Mouse (Mus musculus): ENCODE data around the gene Kcnk3. TPM values are rescaled to one million over a fixed set of nuclear protein-coding genes. Genes with fewer than 3 reads are reported as not detected.
A peak's percentile ranks its signal among the peaks of the same experiment; 100 is the strongest.

Gene Kcnk3
- 16.5 and 27.5 TPM in 2 replicates for polyA plus RNA-seq (2015; fragmentation: Nextera tagmentation; extraction: Ambion mirVana)

- Histone ChIP-seq H3K9me3 (replicated peaks) (no peaks in the 10 kb centered on the region), H3K9ac (peak within 1 kb of the TSS; percentile 66), H3K4me3 (peak within 1 kb of the TSS; percentile 63), H3K27ac (peak within 1 kb of the TSS; percentile 84), H3K27me3 (peaks cover 30% of the 10 kb centered on the region), H3K36me3 (no peaks in the 10 kb centered on the region), H3K4me2 (peak within 1 kb of the TSS; percentile 97), H3K4me1 (replicated peaks) (peaks cover 65% of the 10 kb centered on the region)
- WGBS = 0% methylated on average over 23 of the region's 54 CpGs
- ATAC-seq (replicated peaks; ENCODE audit: insufficient number of reproducible peaks, insufficient read depth, low FRiP score, low read depth) = peak; percentile 63
Observed at GRCm38 (mm10) chr5:30587681-30588300, at the start of gene Kcnk3. Kcnk3 (plus strand) TSS chr5:30588170.

- no peak within 1 kb of the TSS for H3K4me3 ChIP-seq
- H3K9ac ChIP-seq = no peak within 1 kb of the TSS
- WGBS = 68% methylated on average over 2 of the region's 2 CpGs
- H3K4me1 ChIP-seq (replicated peaks) = peaks cover 11% of the 10 kb centered on the region
- no peak for ATAC-seq (replicated peaks; ENCODE audit: insufficient number of reproducible peaks, insufficient read depth, low FRiP score, low read depth)
- no peaks in the 10 kb centered on the region for H3K27me3 ChIP-seq
- H3K27ac ChIP-seq = no peak within 1 kb of the TSS
- H3K9me3 ChIP-seq (replicated peaks) = no peaks in the 10 kb centered on the region
- H3K4me2 ChIP-seq = no peak within 1 kb of the TSS
- no peaks in the 10 kb centered on the region for H3K36me3 ChIP-seq
Observed at GRCm38 (mm10) chr5:30545698-30546097, 42.3 kb upstream of the Kcnk3 start, which contains the start of gene Cib4. Cib4 (minus strand) TSS chr5:30545836.

GRCm38 (mm10) chr5:30548681-30549080, 39.3 kb upstream of the Kcnk3 start:
- no peak overlapping the region for H3K27ac ChIP-seq
- WGBS = 71% methylated on average over 2 of the region's 2 CpGs
- H3K4me1 ChIP-seq (replicated peaks) = peaks cover 11% of the 10 kb centered on the region
- no peak overlapping the region for H3K9ac ChIP-seq
- no peak overlapping the region for H3K4me2 ChIP-seq
- no peaks in the 10 kb centered on the region for H3K36me3 ChIP-seq
- no peak overlapping the region for H3K4me3 ChIP-seq
- ATAC-seq (replicated peaks; ENCODE audit: insufficient number of reproducible peaks, insufficient read depth, low FRiP score, low read depth) = no peak
- no peaks in the 10 kb centered on the region for H3K27me3 ChIP-seq
- H3K9me3 ChIP-seq (replicated peaks) = no peaks in the 10 kb centered on the region

- no peaks in the 10 kb centered on the region for H3K9me3 ChIP-seq (replicated peaks)
- ATAC-seq (replicated peaks; ENCODE audit: insufficient number of reproducible peaks, insufficient read depth, low FRiP score, low read depth) = peak; percentile 59; the same call in 1 of the 2 replicates
- H3K4me3 ChIP-seq = no peak overlapping the region
- WGBS = 64% methylated on average over 9 of the region's 9 CpGs
- H3K27me3 ChIP-seq = no peaks in the 10 kb centered on the region
- peaks cover 21% of the 10 kb centered on the region for H3K4me1 ChIP-seq (replicated peaks)
- no peak overlapping the region for H3K9ac ChIP-seq
- no peak overlapping the region for H3K27ac ChIP-seq
- H3K4me2 ChIP-seq = no peak overlapping the region
- no peaks in the 10 kb centered on the region for H3K36me3 ChIP-seq
Observed at GRCm38 (mm10) chr5:30550334-30551021, 37.5 kb upstream of the Kcnk3 start.

GRCm38 (mm10) chr5:30551022-30551638, 36.8 kb upstream of the Kcnk3 start:
- H3K4me1 ChIP-seq (replicated peaks) = peaks cover 22% of the 10 kb centered on the region
- ATAC-seq (replicated peaks; ENCODE audit: insufficient number of reproducible peaks, insufficient read depth, low FRiP score, low read depth) = no peak
- WGBS = 85% methylated on average over 8 of the region's 8 CpGs
- H3K4me2 ChIP-seq = no peak overlapping the region
- no peak overlapping the region for H3K4me3 ChIP-seq
- no peak overlapping the region for H3K9ac ChIP-seq
- no peaks in the 10 kb centered on the region for H3K9me3 ChIP-seq (replicated peaks)
- no peak overlapping the region for H3K27ac ChIP-seq
- H3K36me3 ChIP-seq = no peaks in the 10 kb centered on the region
- no peaks in the 10 kb centered on the region for H3K27me3 ChIP-seq

GRCm38 (mm10) chr5:30552006-30552405, 36.0 kb upstream of the Kcnk3 start:
- Histone ChIP-seq H3K9me3 (replicated peaks) (no peaks in the 10 kb centered on the region), H3K4me3 (no peak overlapping the region), H3K4me1 (replicated peaks) (peaks cover 22% of the 10 kb centered on the region), H3K4me2 (no peak overlapping the region), H3K36me3 (no peaks in the 10 kb centered on the region), H3K27ac (no peak overlapping the region), H3K9ac (no peak overlapping the region), H3K27me3 (no peaks in the 10 kb centered on the region)
- ATAC-seq (replicated peaks; ENCODE audit: insufficient number of reproducible peaks, insufficient read depth, low FRiP score, low read depth) = no peak
- WGBS = 80% methylated on average over 6 of the region's 6 CpGs

GRCm38 (mm10) chr5:30553936-30554335, 34.0 kb upstream of the Kcnk3 start:
- no peaks in the 10 kb centered on the region for H3K9me3 ChIP-seq (replicated peaks)
- H3K9ac ChIP-seq = no peak overlapping the region
- H3K36me3 ChIP-seq = no peaks in the 10 kb centered on the region
- no peak overlapping the region for H3K4me3 ChIP-seq
- WGBS = 80% methylated on average over 13 of the region's 13 CpGs
- no peak overlapping the region for H3K4me2 ChIP-seq
- no peak overlapping the region for H3K27ac ChIP-seq
- H3K27me3 ChIP-seq = no peaks in the 10 kb centered on the region
- no peak for ATAC-seq (replicated peaks; ENCODE audit: insufficient number of reproducible peaks, insufficient read depth, low FRiP score, low read depth)
- peaks cover 18% of the 10 kb centered on the region for H3K4me1 ChIP-seq (replicated peaks)

- Histone ChIP-seq H3K27ac (0 out of 2 replicates have a peak overlapping the region, but pooled peaks have one; percentile 10), H3K36me3 (no peaks in the 10 kb centered on the region), H3K9me3 (replicated peaks) (no peaks in the 10 kb centered on the region), H3K4me1 (replicated peaks) (peaks cover 16% of the 10 kb centered on the region), H3K4me3 (no peak overlapping the region), H3K4me2 (no peak overlapping the region), H3K9ac (no peak overlapping the region), H3K27me3 (no peaks in the 10 kb centered on the region)
- 42% methylated on average over 8 of the region's 8 CpGs for WGBS
- 0 out of 2 replicates have a peak, but pooled peaks have one; percentile 24 for ATAC-seq (replicated peaks; ENCODE audit: insufficient number of reproducible peaks, insufficient read depth, low FRiP score, low read depth)
Observed at GRCm38 (mm10) chr5:30554981-30555380, 33.0 kb upstream of the Kcnk3 start.

GRCm38 (mm10) chr5:30556284-30556683, 31.7 kb upstream of the Kcnk3 start:
- Histone ChIP-seq H3K27ac (no peak overlapping the region), H3K4me3 (no peak overlapping the region), H3K27me3 (no peaks in the 10 kb centered on the region), H3K4me1 (replicated peaks) (peaks cover 11% of the 10 kb centered on the region), H3K4me2 (no peak overlapping the region), H3K9ac (no peak overlapping the region), H3K9me3 (replicated peaks) (no peaks in the 10 kb centered on the region), H3K36me3 (no peaks in the 10 kb centered on the region)
- ATAC-seq (replicated peaks; ENCODE audit: insufficient number of reproducible peaks, insufficient read depth, low FRiP score, low read depth) = no peak
- WGBS = 58% methylated on average over 3 of the region's 3 CpGs

GRCm38 (mm10) chr5:30559421-30559820, 28.5 kb upstream of the Kcnk3 start:
- Histone ChIP-seq H3K4me3 (no peak overlapping the region), H3K4me1 (replicated peaks) (peaks cover 11% of the 10 kb centered on the region), H3K4me2 (no peak overlapping the region), H3K27ac (no peak overlapping the region), H3K9me3 (replicated peaks) (no peaks in the 10 kb centered on the region), H3K27me3 (no peaks in the 10 kb centered on the region), H3K9ac (no peak overlapping the region), H3K36me3 (no peaks in the 10 kb centered on the region)
- WGBS = 86% methylated on average over 3 of the region's 3 CpGs
- ATAC-seq (replicated peaks; ENCODE audit: insufficient number of reproducible peaks, insufficient read depth, low FRiP score, low read depth) = no peak

- Histone ChIP-seq H3K27ac (no peak overlapping the region), H3K4me3 (no peak overlapping the region), H3K9me3 (replicated peaks) (no peaks in the 10 kb centered on the region), H3K4me1 (replicated peaks) (peaks cover 5% of the 10 kb centered on the region), H3K9ac (no peak overlapping the region), H3K36me3 (no peaks in the 10 kb centered on the region), H3K4me2 (no peak overlapping the region), H3K27me3 (no peaks in the 10 kb centered on the region)
- ATAC-seq (replicated peaks; ENCODE audit: insufficient number of reproducible peaks, insufficient read depth, low FRiP score, low read depth) = no peak
- WGBS = 21% methylated on average over 3 of the region's 3 CpGs
Observed at GRCm38 (mm10) chr5:30559986-30560493, 27.9 kb upstream of the Kcnk3 start.
